Mouse (Mus musculus) forebrain, embryonic 14.5 days (tissue): ENCODE results near the gene Nbas. TPM values are rescaled to one million over a fixed set of nuclear protein-coding genes. Genes with fewer than 3 reads are reported as not detected.

ENCODE experiments used
- ATAC-seq: fragments of 200-750 bp; cut with Nextera tagmentation; 2 replicates; pipeline ENCODE4 v1.8.0; 2017; ENCODE audit warnings: mild to moderate bottlenecking, moderate library complexity
- DNase-seq: peaks from one replicate; pipeline ENCODE4 v3.0.0-alpha.2; 2015; ENCODE audit warnings: low spot score
- H3K27ac ChIP-seq: fragments of 300-500 bp; sonication (generic); 2 replicates; pipeline ENCODE4 v1.5.1; 2014; ENCODE audit warnings: low read depth, mild to moderate bottlenecking, control low read depth, low read length, moderate library complexity
- H3K27me3 ChIP-seq: fragments of 300-500 bp; sonication (generic); replicated peaks from 2 replicates; pipeline ENCODE4 v1.6.1; 2014; ENCODE audit warnings: low read length, control low read depth, mixed read lengths; ENCODE audit not compliant: control insufficient read depth, insufficient read depth
- H3K36me3 ChIP-seq: fragments of 300-500 bp; sonication (generic); 2 replicates; pipeline ENCODE4 v1.6.1; 2014; ENCODE audit warnings: low read length, control low read depth; ENCODE audit not compliant: control insufficient read depth, insufficient read depth
- H3K4me1 ChIP-seq: fragments of 300-500 bp; sonication (generic); 2 replicates; pipeline ENCODE4 v1.6.1; 2014; ENCODE audit warnings: antibody characterized with exemption, low read length, control low read depth; ENCODE audit not compliant: control insufficient read depth, insufficient read depth
- H3K4me2 ChIP-seq: fragments of 300-500 bp; sonication (generic); 2 replicates; pipeline ENCODE4 v1.6.1; 2014; ENCODE audit warnings: mild to moderate bottlenecking, control low read depth, low read length
- H3K4me3 ChIP-seq: fragments of 300-500 bp; sonication (generic); 2 replicates; pipeline ENCODE4 v1.5.1; 2014; ENCODE audit warnings: low read depth, low read length, control low read depth
- H3K9ac ChIP-seq: fragments of 300-500 bp; sonication (generic); 2 replicates; pipeline ENCODE4 v1.6.1; 2014; ENCODE audit warnings: mild to moderate bottlenecking, low read length, control low read depth, moderate library complexity
- H3K9me3 ChIP-seq: fragments of 300-500 bp; sonication (generic); replicated peaks from 2 replicates; pipeline ENCODE4 v1.6.1; 2016; ENCODE audit warnings: low read length, control low read depth, mixed read lengths; ENCODE audit not compliant: control insufficient read depth
- WGBS: fragments of 180-500 bp; shearing (Covaris S2); extraction: QIAGEN DNeasy Blood & Tissue Kit; methylation state at CpG from one replicate; pipeline ENCODE4 v1.1.7; 2014; 5-methylcytosine and 5-hydroxymethylcytosine counted together
- polyA plus RNA-seq: library from polyadenylated mRNA; unstranded; fragments of >200 nt; fragmentation: Nextera tagmentation; extraction: Ambion mirVana; gene quantifications from 2 replicates; pipeline ENCODE4 v1.2.1, GENCODE M21; 2014

Nbas gene
- polyA plus RNA-seq, 1 experiment from 2014 or later, result 11.8 TPM

GRCm38 (mm10) chr12:13357229-13357628, 88.3 kb downstream of the Nbas start:
- H3K4me1 ChIP-seq, result no peaks in the 10 kb centered on the region
- DNase-seq (no peak), ATAC-seq (no peak)
- H3K9ac ChIP-seq, result no peak overlapping the region
- no peak overlapping the region for H3K27ac ChIP-seq
- H3K4me3 ChIP-seq, result no peak overlapping the region
- 92% methylated on average over 5 of the region's 5 CpGs for WGBS
- H3K36me3 ChIP-seq, result 0 out of 2 replicates have a peak, but pooled peaks cover 5% of the 10 kb centered on the region
- no peaks in the 10 kb centered on the region for H3K27me3 ChIP-seq
- H3K9me3 ChIP-seq, result no peaks in the 10 kb centered on the region
- H3K4me2 ChIP-seq, result no peak overlapping the region

GRCm38 (mm10) chr12:13358849-13359248, 89.9 kb downstream of the Nbas start:
- no peak for DNase-seq
- WGBS, result 88% methylated on average over 4 of the region's 4 CpGs
- no peak overlapping the region for H3K4me2 ChIP-seq

DNA sequence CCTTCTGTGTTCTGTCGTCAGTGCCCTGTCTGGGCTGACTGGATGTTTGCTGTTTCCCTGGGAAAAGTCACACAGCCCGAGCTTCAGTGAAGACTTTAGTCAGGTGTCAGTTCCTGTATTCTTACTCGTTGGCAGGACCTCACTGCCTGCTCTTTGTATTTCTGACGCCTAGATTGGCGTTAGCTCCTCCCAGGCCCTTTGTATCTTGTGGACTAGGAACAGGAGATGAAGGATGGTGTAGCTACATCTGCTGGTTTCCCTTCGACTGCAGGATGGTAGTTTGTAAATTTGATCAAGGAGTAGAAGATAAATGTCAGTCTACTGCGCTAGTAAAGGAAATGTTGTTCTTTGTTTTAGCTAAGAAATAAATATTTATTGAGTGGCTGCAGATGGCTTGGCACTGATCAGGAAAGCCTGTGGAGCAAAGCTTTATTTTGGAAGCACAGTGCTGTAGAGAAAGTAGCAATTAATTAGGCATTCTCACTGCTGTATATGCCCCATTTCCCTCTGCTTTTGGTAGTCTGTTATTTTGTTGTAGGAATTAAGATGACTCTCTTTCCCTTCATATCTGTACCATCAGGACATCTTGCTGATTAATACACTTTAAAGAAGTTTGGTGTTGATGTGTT, 91.4 kb downstream of the Nbas start:
- Histone ChIP-seq H3K27ac (no peak overlapping the region), H3K4me3 (no peak overlapping the region), H3K27me3 (no peaks in the 10 kb centered on the region), H3K4me2 (no peak overlapping the region), H3K9me3 (no peaks in the 10 kb centered on the region), H3K36me3 (0 out of 2 replicates have a peak, but pooled peaks cover 5% of the 10 kb centered on the region), H3K4me1 (no peaks in the 10 kb centered on the region), H3K9ac (no peak overlapping the region)
- 23% methylated on average over 7 of the region's 7 CpGs for WGBS
- ATAC-seq, result peak; percentile 40; the same call in 1 of the 2 replicates
- DNase-seq, result peak; percentile 30

More at GRCm38 (mm10) chr12:13358849-13359248, 89.9 kb downstream of the Nbas start:
- Histone ChIP-seq H3K36me3 (0 out of 2 replicates have a peak, but pooled peaks cover 5% of the 10 kb centered on the region), H3K27me3 (no peaks in the 10 kb centered on the region), H3K9ac (no peak overlapping the region), H3K9me3 (no peaks in the 10 kb centered on the region), H3K4me1 (no peaks in the 10 kb centered on the region), H3K4me3 (no peak overlapping the region), H3K27ac (no peak overlapping the region)
- no peak for ATAC-seq

DNA sequence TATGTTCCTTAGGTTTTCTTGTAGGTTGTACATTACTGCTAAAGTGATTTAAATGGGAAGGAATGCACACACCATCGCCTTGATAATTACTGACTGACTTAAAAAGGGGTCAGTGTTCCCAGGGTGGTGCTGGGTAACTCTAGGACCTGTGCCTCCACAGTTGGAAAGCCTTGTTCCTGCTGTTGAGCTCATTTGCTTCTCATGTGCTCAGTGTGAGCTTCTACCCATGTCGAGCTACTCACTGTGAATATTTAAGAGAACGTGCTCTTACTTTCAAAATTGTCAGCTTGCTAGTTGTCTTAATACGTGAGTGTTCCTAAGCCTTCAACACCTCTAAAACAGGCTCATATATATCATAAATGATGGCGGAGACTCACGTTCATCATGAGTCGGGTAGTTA, 112.6 kb downstream of the Nbas start:
- no peaks in the 10 kb centered on the region for H3K4me1 ChIP-seq
- H3K36me3 ChIP-seq, result no peaks in the 10 kb centered on the region
- no peaks in the 10 kb centered on the region for H3K27me3 ChIP-seq
- no peak overlapping the region for H3K4me3 ChIP-seq
- 73% methylated on average over 7 of the region's 7 CpGs for WGBS
- no peak overlapping the region for H3K4me2 ChIP-seq
- DNase-seq (peak; percentile 27), ATAC-seq (peak; percentile 60; the same call in 1 of the 2 replicates)
- H3K9ac ChIP-seq, result no peak overlapping the region
- no peak overlapping the region; the same call in 1 of the 2 replicates for H3K27ac ChIP-seq
- H3K9me3 ChIP-seq, result no peaks in the 10 kb centered on the region

- H3K36me3 ChIP-seq, result no peaks in the 10 kb centered on the region
- H3K4me2 ChIP-seq, result no peak overlapping the region
- ATAC-seq, result peak; percentile 86
- H3K4me1 ChIP-seq, result no peaks in the 10 kb centered on the region
- no peak overlapping the region for H3K27ac ChIP-seq
- no peak overlapping the region for H3K9ac ChIP-seq
- no peak overlapping the region for H3K4me3 ChIP-seq
- H3K27me3 ChIP-seq, result no peaks in the 10 kb centered on the region
- no peaks in the 10 kb centered on the region for H3K9me3 ChIP-seq
- DNase-seq, result peak; percentile 55
Observed at GRCm38 (mm10) chr12:13382046-13382445, 113.1 kb downstream of the Nbas start.

GRCm38 (mm10) chr12:13389644-13390043, 120.7 kb downstream of the Nbas start:
- no peak overlapping the region for H3K4me2 ChIP-seq
- H3K27ac ChIP-seq, result no peak overlapping the region
- 81% methylated on average over 1 of the region's 1 CpGs for WGBS
- H3K36me3 ChIP-seq, result peaks cover 24% of the 10 kb centered on the region
- ATAC-seq, result no peak
- no peaks in the 10 kb centered on the region for H3K9me3 ChIP-seq
- no peaks in the 10 kb centered on the region for H3K27me3 ChIP-seq
- no peak overlapping the region for H3K4me3 ChIP-seq
- H3K9ac ChIP-seq, result no peak overlapping the region
- H3K4me1 ChIP-seq, result no peaks in the 10 kb centered on the region
- DNase-seq, result no peak

DNA sequence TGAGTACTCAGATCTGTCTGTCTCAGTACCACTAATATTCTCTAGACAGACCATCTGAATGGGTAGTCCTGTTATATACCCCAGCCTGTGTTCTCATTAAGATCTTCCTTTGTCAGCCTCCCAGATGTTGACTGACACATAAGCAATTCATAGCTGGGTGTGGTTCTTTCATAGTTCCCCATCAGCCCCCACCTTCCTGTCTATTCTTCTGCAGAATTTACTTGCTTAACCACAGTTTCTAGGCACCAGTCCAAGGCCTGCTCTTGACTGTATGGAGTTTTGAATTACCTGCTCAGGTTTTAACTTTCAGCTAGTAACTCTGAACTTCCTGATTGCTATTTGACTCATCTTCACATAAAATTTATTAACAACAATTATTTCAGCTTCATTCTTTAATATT, 141.3 kb downstream of the Nbas start:
- Histone ChIP-seq H3K4me1 (no peaks in the 10 kb centered on the region), H3K4me2 (no peak overlapping the region), H3K9ac (no peak overlapping the region), H3K27ac (no peak overlapping the region), H3K36me3 (0 out of 2 replicates have a peak, but pooled peaks cover 5% of the 10 kb centered on the region), H3K4me3 (no peak overlapping the region), H3K27me3 (no peaks in the 10 kb centered on the region), H3K9me3 (no peaks in the 10 kb centered on the region)
- DNase-seq (no peak), ATAC-seq (no peak)

GRCm38 (mm10) chr12:13418651-13419050, 149.7 kb downstream of the Nbas start:
- no peak overlapping the region for H3K4me2 ChIP-seq
- DNase-seq (no peak), ATAC-seq (no peak)
- peaks cover 13% of the 10 kb centered on the region for H3K36me3 ChIP-seq
- 77% methylated on average over 2 of the region's 2 CpGs for WGBS
- no peaks in the 10 kb centered on the region for H3K4me1 ChIP-seq
- H3K4me3 ChIP-seq, result no peak overlapping the region
- H3K27ac ChIP-seq, result no peak overlapping the region
- no peaks in the 10 kb centered on the region for H3K9me3 ChIP-seq
- H3K9ac ChIP-seq, result no peak overlapping the region
- H3K27me3 ChIP-seq, result no peaks in the 10 kb centered on the region

DNA sequence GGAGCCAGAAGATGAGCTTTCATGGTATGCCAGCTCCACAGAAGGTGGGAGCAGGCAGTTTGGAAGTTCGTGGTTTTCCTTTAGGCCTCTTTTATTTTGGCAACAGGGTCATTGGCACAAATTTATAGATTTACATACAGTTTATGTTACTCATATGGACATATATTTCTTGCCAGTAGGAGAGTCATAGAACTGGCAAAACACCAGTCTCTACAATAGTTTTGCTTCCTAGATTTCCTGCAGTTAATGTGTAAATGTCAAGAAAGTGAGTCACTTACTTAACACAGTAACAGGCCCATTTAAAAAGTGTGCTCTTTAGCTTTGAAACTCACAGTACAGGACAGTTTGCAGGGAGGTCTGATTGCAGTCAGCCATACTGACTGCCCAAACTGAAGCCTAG, 161.3 kb downstream of the Nbas start:
- H3K9me3 ChIP-seq, result no peaks in the 10 kb centered on the region; the same call in 1 of the 2 replicates
- no peak for ATAC-seq
- H3K4me2 ChIP-seq, result no peak overlapping the region
- H3K4me1 ChIP-seq, result no peaks in the 10 kb centered on the region
- H3K27ac ChIP-seq, result no peak overlapping the region
- 81% methylated on average over 1 of the region's 1 CpGs for WGBS
- H3K4me3 ChIP-seq, result no peak overlapping the region
- H3K27me3 ChIP-seq, result no peaks in the 10 kb centered on the region
- no peak overlapping the region for H3K9ac ChIP-seq
- DNase-seq, result no peak
- peaks cover 4% of the 10 kb centered on the region; the same call in 1 of the 2 replicates for H3K36me3 ChIP-seq
